Mouse (Mus musculus) lung, postnatal 0 days (tissue): Measurements from ENCODE around the gene Gpr176. TPM values are rescaled to one million over a fixed set of nuclear protein-coding genes. Genes with fewer than 3 reads are reported as not detected.

Experiments
- ATAC-seq: fragments of 200-750 bp; cut with Nextera tagmentation; 2 replicates; pipeline ENCODE4 v1.8.0; 2017; ENCODE audit warnings: moderate library complexity
- DNase-seq: peaks from one replicate; pipeline ENCODE4 v3.0.0-alpha.2; 2016; ENCODE audit warnings: low spot score
- H3K27ac ChIP-seq: fragments of 300-500 bp; sonication (generic); 2 replicates; pipeline ENCODE4 v1.5.1; 2014; ENCODE audit warnings: antibody characterized with exemption, mild to moderate bottlenecking, low read length, mixed read lengths
- H3K27me3 ChIP-seq: fragments of 300-500 bp; sonication (generic); replicated peaks from 2 replicates; pipeline ENCODE4 v1.6.1; 2014; ENCODE audit warnings: low read length, mixed read lengths; ENCODE audit not compliant: insufficient read depth
- H3K36me3 ChIP-seq: fragments of 300-500 bp; sonication (generic); 2 replicates; pipeline ENCODE4 v1.6.1; 2014; ENCODE audit warnings: low read length, mixed read lengths; ENCODE audit not compliant: insufficient read depth
- H3K4me1 ChIP-seq: fragments of 300-500 bp; sonication (generic); 2 replicates; pipeline ENCODE4 v1.6.1; 2014; ENCODE audit warnings: antibody characterized with exemption, low read depth, low read length, mixed read lengths; ENCODE audit not compliant: insufficient read depth
- H3K4me2 ChIP-seq: fragments of 300-500 bp; sonication (generic); replicated peaks from 2 replicates; pipeline ENCODE4 v1.6.1; 2014; ENCODE audit warnings: low read depth, mild to moderate bottlenecking, low read length, moderate library complexity, mixed read lengths
- H3K4me3 ChIP-seq: fragments of 300-500 bp; sonication (generic); 2 replicates; pipeline ENCODE4 v1.5.1; 2014; ENCODE audit warnings: low read depth, low read length
- H3K9ac ChIP-seq: fragments of 300-500 bp; sonication (generic); replicated peaks from 2 replicates; pipeline ENCODE4 v1.6.1; 2014; ENCODE audit warnings: low read depth, mild to moderate bottlenecking
- H3K9me3 ChIP-seq: fragments of 300-500 bp; sonication (generic); 2 replicates; pipeline ENCODE4 v1.6.1; 2016; ENCODE audit warnings: low read length, mixed read lengths
- CTCF ChIP-seq: IDR thresholded peaks from 2 replicates; pipeline ENCODE4 v1.5.1; 2016; ENCODE audit warnings: antibody characterized with exemption, mild to moderate bottlenecking
- EP300 ChIP-seq: IDR thresholded peaks from 2 replicates; pipeline ENCODE4 v1.6.1; 2016; ENCODE audit warnings: antibody characterized with exemption, mild to moderate bottlenecking, control low read depth
- WGBS: fragments of 180-500 bp; shearing (Covaris S2); extraction: QIAGEN DNeasy Blood & Tissue Kit; methylation state at CpG from one replicate; pipeline ENCODE4 v1.1.7; 2014; 5-methylcytosine and 5-hydroxymethylcytosine counted together
- polyA plus RNA-seq: library from polyadenylated mRNA; unstranded; fragments of >200 nt; fragmentation: Nextera tagmentation; extraction: Ambion mirVana; gene quantifications from 2 replicates; pipeline ENCODE4 v1.2.1, GENCODE M21; 2015

Gene Gpr176
- polyA plus RNA-seq, 1 experiment from 2014 or later = 0.26 TPM

- Histone ChIP-seq H3K9me3 (no peaks in the 10 kb centered on the region), H3K27me3 (no peaks in the 10 kb centered on the region), H3K4me1 (no peaks in the 10 kb centered on the region), H3K4me3 (no peak overlapping the region), H3K36me3 (peaks cover 10% of the 10 kb centered on the region; the same call in 1 of the 2 replicates), H3K9ac (no peak overlapping the region), H3K27ac (no peak overlapping the region), H3K4me2 (no peak overlapping the region)
- DNase-seq = peak; percentile 68
- 63% methylated on average over 4 of the region's 4 CpGs for WGBS
- TF ChIP-seq EP300 (no peak), CTCF (no peak)
- peak; percentile 88 for ATAC-seq
These were observed 35.2 kb upstream of the Gpr176 start for GRCm38 (mm10) chr2:118408336-118408895.

- ATAC-seq = no peak
- Histone ChIP-seq H3K4me1 (no peaks in the 10 kb centered on the region), H3K9ac (no peak overlapping the region), H3K27ac (no peak overlapping the region), H3K4me3 (no peak overlapping the region), H3K36me3 (peaks cover 5% of the 10 kb centered on the region; the same call in 1 of the 2 replicates), H3K9me3 (no peaks in the 10 kb centered on the region), H3K27me3 (no peaks in the 10 kb centered on the region), H3K4me2 (no peak overlapping the region)
- TF ChIP-seq EP300 (no peak), CTCF (no peak)
- 72% methylated on average over 2 of the region's 2 CpGs for WGBS
- no peak for DNase-seq
These were observed 33.6 kb upstream of the Gpr176 start for GRCm38 (mm10) chr2:118406811-118407210.

- Histone ChIP-seq H3K4me2 (no peak overlapping the region), H3K36me3 (no peaks in the 10 kb centered on the region), H3K9ac (no peak overlapping the region), H3K4me1 (no peaks in the 10 kb centered on the region), H3K4me3 (no peak overlapping the region), H3K9me3 (no peaks in the 10 kb centered on the region), H3K27me3 (no peaks in the 10 kb centered on the region), H3K27ac (no peak overlapping the region)
- ATAC-seq (no peak), DNase-seq (no peak)
- no peak for TF ChIP-seq EP300
- no peak for TF ChIP-seq CTCF
- 81% methylated on average over 4 of the region's 4 CpGs for WGBS
These were observed 32.3 kb upstream of the Gpr176 start for GRCm38 (mm10) chr2:118405568-118405967.

- H3K4me1 ChIP-seq = no peaks in the 10 kb centered on the region
- 77% methylated on average over 5 of the region's 5 CpGs for WGBS
These were observed 31.1 kb upstream of the Gpr176 start for GRCm38 (mm10) chr2:118404336-118404735.

GRCm38 (mm10) chr2:118401834-118402727, 28.9 kb upstream of the Gpr176 start:
- peak overlapping the region; percentile 59 for H3K27ac ChIP-seq
- no peak overlapping the region for H3K4me3 ChIP-seq
- ATAC-seq (peak; percentile 85), DNase-seq (peak; percentile 77)
- H3K4me2 ChIP-seq = no peak overlapping the region
- no peak overlapping the region for H3K9ac ChIP-seq
- TF ChIP-seq CTCF = no peak
- no peak for TF ChIP-seq EP300
- 69% methylated on average over 5 of the region's 5 CpGs for WGBS
- no peaks in the 10 kb centered on the region for H3K27me3 ChIP-seq
- no peaks in the 10 kb centered on the region for H3K4me1 ChIP-seq
- H3K9me3 ChIP-seq = no peaks in the 10 kb centered on the region
- no peaks in the 10 kb centered on the region for H3K36me3 ChIP-seq

More at GRCm38 (mm10) chr2:118404336-118404735, 31.1 kb upstream of the Gpr176 start:
- TF ChIP-seq EP300 (no peak), CTCF (no peak)
- Histone ChIP-seq H3K9ac (no peak overlapping the region), H3K27ac (no peak overlapping the region), H3K36me3 (no peaks in the 10 kb centered on the region), H3K4me3 (no peak overlapping the region), H3K4me2 (no peak overlapping the region), H3K27me3 (no peaks in the 10 kb centered on the region), H3K9me3 (no peaks in the 10 kb centered on the region)
- DNase-seq (no peak), ATAC-seq (no peak)

GRCm38 (mm10) chr2:118399751-118400150, 26.5 kb upstream of the Gpr176 start:
- WGBS = 75% methylated on average over 5 of the region's 5 CpGs
- no peak for DNase-seq
- no peaks in the 10 kb centered on the region for H3K36me3 ChIP-seq
- H3K27ac ChIP-seq = no peak overlapping the region
- H3K9ac ChIP-seq = no peak overlapping the region
- H3K4me2 ChIP-seq = no peak overlapping the region
- H3K4me1 ChIP-seq = no peaks in the 10 kb centered on the region
- H3K4me3 ChIP-seq = no peak overlapping the region
- no peaks in the 10 kb centered on the region for H3K9me3 ChIP-seq
- no peak for ATAC-seq
- TF ChIP-seq CTCF (no peak), EP300 (no peak)
- no peaks in the 10 kb centered on the region for H3K27me3 ChIP-seq
